Mouse (Mus musculus): ENCODE measurements at regions not wholly inside any gene's neighbourhood (a gene's known extent, or its start where the extent isn't known, plus 50 kb on each side); places are given as distances from the start of the nearest gene placed in this dataset.
A peak's percentile ranks its signal among the peaks of the same experiment; 100 is the strongest.

- Histone ChIP-seq H3K4me1 (ENCODE audit: control insufficient read depth, insufficient read depth, low read length) (no peaks in the 10 kb centered on the region), H3K4me3 (ENCODE audit: insufficient read depth, low read length) (no peak overlapping the region), H3K27ac (ENCODE audit: insufficient read depth, low read length) (no peak overlapping the region)
- TF ChIP-seq POLR2A (IDR thresholded peaks at IDR 0.05; ENCODE audit: extremely low read depth, insufficient read depth, low read length) (no peak), CTCF (IDR thresholded peaks at IDR 0.05; ENCODE audit: extremely low read depth, insufficient read depth, low read length) (no peak)
Observed at GRCm38 (mm10) chr5:64605171-64605570, 198.0 kb upstream of the Klf3 start.

- H3K4me3 ChIP-seq (ENCODE audit: insufficient read depth, low read length) = no peak overlapping the region
- no peaks in the 10 kb centered on the region for H3K4me1 ChIP-seq (ENCODE audit: control insufficient read depth, insufficient read depth, low read length)
- H3K27ac ChIP-seq (ENCODE audit: insufficient read depth, low read length) = no peak overlapping the region
- no peak for TF ChIP-seq POLR2A (IDR thresholded peaks at IDR 0.05; ENCODE audit: extremely low read depth, insufficient read depth, low read length)
- no peak for TF ChIP-seq CTCF (IDR thresholded peaks at IDR 0.05; ENCODE audit: extremely low read depth, insufficient read depth, low read length)
Observed at GRCm38 (mm10) chr5:64605991-64606390, 197.2 kb upstream of the Klf3 start.

GRCm38 (mm10) chr5:64609378-64610087 is 193.7 kb upstream of the Klf3 start:
- TF ChIP-seq POLR2A (IDR thresholded peaks at IDR 0.05; ENCODE audit: extremely low read depth, insufficient read depth, low read length) (no peak), CTCF (IDR thresholded peaks at IDR 0.05; ENCODE audit: extremely low read depth, insufficient read depth, low read length) (no peak)
- no peak overlapping the region for H3K27ac ChIP-seq (ENCODE audit: insufficient read depth, low read length)
- no peaks in the 10 kb centered on the region for H3K4me1 ChIP-seq (ENCODE audit: control insufficient read depth, insufficient read depth, low read length)
- H3K4me3 ChIP-seq (ENCODE audit: insufficient read depth, low read length) = no peak overlapping the region

- no peak overlapping the region for H3K4me3 ChIP-seq (ENCODE audit: insufficient read depth, low read length)
- no peaks in the 10 kb centered on the region for H3K4me1 ChIP-seq (ENCODE audit: control insufficient read depth, insufficient read depth, low read length)
- no peak overlapping the region for H3K27ac ChIP-seq (ENCODE audit: insufficient read depth, low read length)
- TF ChIP-seq CTCF (IDR thresholded peaks at IDR 0.05; ENCODE audit: extremely low read depth, insufficient read depth, low read length) (no peak), POLR2A (IDR thresholded peaks at IDR 0.05; ENCODE audit: extremely low read depth, insufficient read depth, low read length) (no peak)
Observed at GRCm38 (mm10) chr5:64610146-64610545, 193.0 kb upstream of the Klf3 start.

- H3K27ac ChIP-seq (ENCODE audit: insufficient read depth, low read length) = 0 out of 2 replicates have a peak overlapping the region, but pooled peaks have one; percentile 51
- TF ChIP-seq POLR2A (IDR thresholded peaks at IDR 0.05; ENCODE audit: extremely low read depth, insufficient read depth, low read length) = no peak
- TF ChIP-seq CTCF (IDR thresholded peaks at IDR 0.05; ENCODE audit: extremely low read depth, insufficient read depth, low read length) = no peak
- no peaks in the 10 kb centered on the region for H3K4me1 ChIP-seq (ENCODE audit: control insufficient read depth, insufficient read depth, low read length)
- H3K4me3 ChIP-seq (ENCODE audit: insufficient read depth, low read length) = no peak overlapping the region
Observed at GRCm38 (mm10) chr5:64610562-64611405, 192.4 kb upstream of the Klf3 start.

- no peak for TF ChIP-seq CTCF (IDR thresholded peaks at IDR 0.05; ENCODE audit: extremely low read depth, insufficient read depth, low read length)
- no peak for TF ChIP-seq POLR2A (IDR thresholded peaks at IDR 0.05; ENCODE audit: extremely low read depth, insufficient read depth, low read length)
- no peak overlapping the region for H3K27ac ChIP-seq (ENCODE audit: insufficient read depth, low read length)
Observed at GRCm38 (mm10) chr5:64612017-64612416, 191.2 kb upstream of the Klf3 start.

GRCm38 (mm10) chr5:64613696-64614095 is 189.5 kb upstream of the Klf3 start:
- H3K4me1 ChIP-seq (ENCODE audit: control insufficient read depth, insufficient read depth, low read length) = no peaks in the 10 kb centered on the region
- TF ChIP-seq POLR2A (IDR thresholded peaks at IDR 0.05; ENCODE audit: extremely low read depth, insufficient read depth, low read length) (no peak), CTCF (IDR thresholded peaks at IDR 0.05; ENCODE audit: extremely low read depth, insufficient read depth, low read length) (no peak)

More at GRCm38 (mm10) chr5:64612017-64612416, 191.2 kb upstream of the Klf3 start:
- no peak overlapping the region for H3K4me3 ChIP-seq (ENCODE audit: insufficient read depth, low read length)
- no peaks in the 10 kb centered on the region for H3K4me1 ChIP-seq (ENCODE audit: control insufficient read depth, insufficient read depth, low read length)

GRCm38 (mm10) chr5:64618126-64618525 is 185.1 kb upstream of the Klf3 start:
- TF ChIP-seq POLR2A (IDR thresholded peaks at IDR 0.05; ENCODE audit: extremely low read depth, insufficient read depth, low read length) (no peak), CTCF (IDR thresholded peaks at IDR 0.05; ENCODE audit: extremely low read depth, insufficient read depth, low read length) (no peak)
- Histone ChIP-seq H3K27ac (ENCODE audit: insufficient read depth, low read length) (no peak overlapping the region), H3K4me3 (ENCODE audit: insufficient read depth, low read length) (no peak overlapping the region), H3K4me1 (ENCODE audit: control insufficient read depth, insufficient read depth, low read length) (no peaks in the 10 kb centered on the region)

More at GRCm38 (mm10) chr5:64613696-64614095, 189.5 kb upstream of the Klf3 start:
- Histone ChIP-seq H3K4me3 (ENCODE audit: insufficient read depth, low read length) (no peak overlapping the region), H3K27ac (ENCODE audit: insufficient read depth, low read length) (no peak overlapping the region)

GRCm38 (mm10) chr5:64619752-64620151 is 183.4 kb upstream of the Klf3 start:
- no peak for TF ChIP-seq POLR2A (IDR thresholded peaks at IDR 0.05; ENCODE audit: extremely low read depth, insufficient read depth, low read length)
- TF ChIP-seq CTCF (IDR thresholded peaks at IDR 0.05; ENCODE audit: extremely low read depth, insufficient read depth, low read length) = no peak

More at GRCm38 (mm10) chr5:64619752-64620151, 183.4 kb upstream of the Klf3 start:
- 0 out of 2 replicates have a peak, but pooled peaks cover 1% of the 10 kb centered on the region for H3K4me1 ChIP-seq (ENCODE audit: control insufficient read depth, insufficient read depth, low read length)
- H3K4me3 ChIP-seq (ENCODE audit: insufficient read depth, low read length) = no peak overlapping the region
- H3K27ac ChIP-seq (ENCODE audit: insufficient read depth, low read length) = no peak overlapping the region
